Mouse (Mus musculus) CD4-positive helper T cell, adult 2 months (primary cell): ENCODE data around the gene Rhcg.

Experiments
- DNase-seq: peaks from one replicate; pipeline ENCODE4 v3.0.0-alpha.2; 2012; ENCODE audit warnings: low read depth, missing footprints, low spot score

The Rhcg gene

GRCm38 (mm10) chr7:79602006-79602405, 15.5 kb downstream of the Rhcg start:
- DNase-seq = no peak

- DNase-seq = no peak
Measured at GRCm38 (mm10) chr7:79600122-79600521, 17.3 kb downstream of the Rhcg start.

- peak; percentile 52 for DNase-seq
Measured at GRCm38 (mm10) chr7:79594854-79595253, 22.6 kb downstream of the Rhcg start.

GRCm38 (mm10) chr7:79591812-79592731, 25.4 kb downstream of the Rhcg start:
- DNase-seq = peak; percentile 36

GRCm38 (mm10) chr7:79590560-79591110, 26.8 kb downstream of the Rhcg start:
- no peak for DNase-seq

- no peak for DNase-seq
Measured at GRCm38 (mm10) chr7:79589763-79590559, 27.5 kb downstream of the Rhcg start.

GRCm38 (mm10) chr7:79588284-79588683, 29.2 kb downstream of the Rhcg start:
- DNase-seq = no peak

GRCm38 (mm10) chr7:79578851-79579241, 38.6 kb downstream of the Rhcg start:
- peak; percentile 42 for DNase-seq

DNA sequence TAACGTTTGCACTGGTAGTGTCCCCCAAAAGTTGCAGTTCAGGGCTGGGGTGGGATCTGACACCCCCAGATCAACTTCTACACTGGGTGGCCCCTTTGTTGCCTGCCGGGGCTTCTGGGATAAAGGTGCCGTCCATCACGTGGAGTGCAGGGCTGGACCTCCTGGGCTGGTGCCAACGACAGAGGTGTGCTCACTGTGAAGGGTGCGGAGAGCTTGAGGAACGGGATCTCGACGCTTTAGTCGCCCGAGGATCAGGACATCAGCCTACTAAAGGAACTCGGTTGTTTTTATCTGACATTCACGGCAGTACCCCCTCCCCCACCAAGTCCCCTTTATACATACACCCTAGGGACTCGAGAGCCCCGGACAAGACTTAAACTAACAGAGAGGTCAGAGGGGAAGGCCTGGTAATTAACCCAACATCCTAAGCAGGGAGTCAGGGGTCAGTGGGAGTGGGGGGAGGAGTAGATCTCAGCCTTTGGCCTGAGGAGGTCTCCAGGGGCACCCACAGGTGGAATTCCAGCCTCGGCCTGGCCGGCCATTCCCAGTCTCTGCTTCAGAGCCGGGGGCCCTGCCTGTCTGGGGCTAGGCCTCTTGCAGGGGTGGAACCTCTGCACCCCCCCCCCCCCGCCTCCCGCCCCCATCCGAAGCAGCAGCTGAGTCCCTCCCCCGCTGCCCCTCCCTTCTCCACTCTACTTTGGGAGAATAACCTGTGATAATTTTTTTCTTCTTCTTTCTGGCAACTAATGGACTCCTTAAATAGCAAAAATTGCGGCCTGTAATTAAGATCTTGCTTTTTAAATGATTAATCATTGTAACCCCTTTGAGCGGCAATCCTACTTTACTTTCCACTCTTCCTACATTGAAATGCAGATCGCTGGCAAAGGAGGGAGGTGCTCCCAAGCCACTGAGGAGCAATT, 39.3 kb downstream of the Rhcg start:
- no peak for DNase-seq

DNA sequence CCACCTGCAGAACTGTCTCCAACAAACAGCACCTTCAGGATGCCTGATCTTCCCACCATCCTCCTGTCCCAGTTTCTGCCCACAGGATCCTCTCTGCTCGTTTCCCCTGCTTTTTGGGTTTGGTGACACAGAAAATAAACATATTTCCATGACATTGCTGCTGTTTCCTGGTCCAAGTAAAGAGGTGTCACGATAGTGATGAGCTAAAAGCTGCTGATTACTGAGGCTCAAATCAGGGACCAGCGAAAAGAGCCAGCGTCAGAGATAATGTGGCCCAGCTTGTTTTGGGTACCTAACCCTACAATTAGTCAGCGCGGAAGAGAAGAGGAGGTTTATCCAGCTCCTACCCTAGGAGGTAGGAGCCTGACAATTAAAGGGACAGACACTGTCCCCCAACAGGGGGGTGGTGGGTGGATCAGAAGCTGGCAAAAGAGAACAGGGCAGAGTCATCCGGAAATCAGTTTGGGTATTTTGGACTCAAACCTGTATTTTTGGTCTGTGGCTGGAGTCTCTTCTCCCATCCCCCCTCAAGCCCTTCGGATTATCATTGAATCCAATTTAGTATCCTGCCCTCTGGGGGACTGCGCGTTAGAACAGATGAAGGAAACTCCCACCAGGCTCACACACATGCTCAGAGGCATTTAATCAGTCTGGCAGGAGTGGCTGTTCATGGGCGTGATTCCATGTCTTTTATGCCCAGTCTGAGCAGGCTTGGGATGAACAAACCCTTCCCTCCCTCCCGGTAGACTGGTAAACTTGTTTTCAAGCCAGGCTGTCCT, 40.2 kb downstream of the Rhcg start:
- DNase-seq = no peak

GRCm38 (mm10) chr7:79576659-79577058, 40.8 kb downstream of the Rhcg start:
- DNase-seq = peak; percentile 47

DNA sequence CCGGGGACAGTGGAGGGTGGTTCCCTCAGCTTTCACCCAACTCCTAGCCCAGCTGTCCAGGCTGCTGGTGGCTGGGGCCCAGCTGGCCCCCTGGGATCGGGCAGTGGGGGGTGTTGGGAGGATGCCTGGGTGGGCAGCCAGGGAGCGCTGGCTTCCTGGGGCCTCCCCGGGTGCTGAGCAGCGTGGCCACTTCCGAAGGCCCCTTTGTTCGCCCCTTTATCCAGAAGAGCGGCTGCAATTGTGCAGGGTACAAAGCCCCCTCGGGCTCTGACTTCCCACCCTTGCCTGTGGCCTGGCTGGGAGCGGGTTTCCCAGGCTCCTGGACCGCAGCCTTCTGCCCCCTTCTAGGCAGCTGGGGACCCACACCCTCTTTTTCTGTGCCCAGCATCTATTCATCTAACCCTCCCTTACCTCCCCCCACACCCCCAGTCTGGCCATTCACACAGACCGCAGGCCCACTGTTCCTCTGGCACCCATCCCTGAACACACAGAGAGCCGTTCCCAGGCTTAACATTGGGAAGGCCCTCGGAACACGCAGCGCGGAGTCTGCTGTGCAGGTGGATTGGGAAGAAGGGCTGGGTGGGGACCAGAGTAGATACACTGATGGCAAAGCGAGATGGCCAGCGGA, 45.2 kb downstream of the Rhcg start:
- no peak for DNase-seq

- no peak for DNase-seq
Measured at GRCm38 (mm10) chr7:79568937-79569535, 48.4 kb downstream of the Rhcg start.

GRCm38 (mm10) chr7:79568212-79568611, 49.2 kb downstream of the Rhcg start:
- DNase-seq = no peak

GRCm38 (mm10) chr7:79563675-79564074, 53.8 kb downstream of the Rhcg start:
- DNase-seq = no peak

DNA sequence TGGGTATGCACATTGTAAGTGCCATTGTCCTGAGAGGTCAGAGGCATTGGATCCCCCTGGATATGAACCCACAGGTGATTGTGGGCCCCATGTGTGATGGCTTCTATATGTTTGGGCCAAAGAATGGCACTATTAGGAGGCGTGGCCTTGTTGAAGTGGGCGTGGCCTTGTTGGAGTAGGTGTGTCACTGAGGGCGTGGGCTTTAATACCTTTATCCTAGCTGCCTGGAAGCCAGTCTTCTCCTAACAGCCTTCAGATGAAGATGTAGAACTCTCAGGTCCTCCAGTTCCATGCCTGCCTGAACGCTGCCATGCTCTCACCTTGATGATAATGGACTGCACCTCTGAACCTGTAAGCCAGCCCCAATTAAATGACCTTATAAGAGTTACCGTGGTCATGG, 55.1 kb downstream of the Rhcg start:
- no peak for DNase-seq

GRCm38 (mm10) chr7:79558698-79559097, 58.8 kb downstream of the Rhcg start:
- DNase-seq = no peak

DNA sequence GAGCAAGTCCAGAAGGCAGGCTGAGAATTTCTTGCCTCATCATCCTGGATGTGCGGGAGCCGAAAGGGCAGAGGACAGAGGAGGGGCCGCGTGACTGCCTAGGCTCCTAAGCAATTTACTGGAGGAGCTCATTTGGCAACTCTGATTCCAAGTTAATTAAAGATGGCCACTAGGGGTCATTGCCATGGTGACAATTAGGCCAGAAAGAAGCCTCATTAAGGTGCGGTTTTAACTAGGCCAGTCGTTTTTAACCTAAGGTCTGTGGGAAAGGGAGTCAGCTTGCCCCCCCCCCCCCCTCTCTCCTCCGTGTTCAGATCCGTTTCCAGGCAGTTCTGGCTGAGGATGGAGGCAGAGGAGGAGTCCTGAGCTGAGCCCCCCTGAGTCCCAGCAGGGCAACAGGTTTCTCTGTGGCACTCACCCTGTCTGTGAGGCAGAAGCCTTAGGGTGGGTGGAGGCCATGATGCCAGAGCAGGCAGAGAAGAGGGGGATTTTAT, 59.7 kb downstream of the Rhcg start:
- no peak for DNase-seq

- DNase-seq = no peak
Measured at GRCm38 (mm10) chr7:79555368-79556034, 62.0 kb downstream of the Rhcg start.
